Mouse (Mus musculus) intestine, embryonic 15.5 days (tissue): Measurements from ENCODE around the gene Adgra3. TPM values are rescaled to one million over a fixed set of nuclear protein-coding genes. Genes with fewer than 3 reads are reported as not detected.

Experiments
- ATAC-seq: fragments of 200-750 bp; cut with Nextera tagmentation; 2 replicates; pipeline ENCODE4 v1.8.0; 2017; ENCODE audit warnings: moderate TSS enrichment, moderate library complexity
- H3K27ac ChIP-seq: fragments of 300-500 bp; sonication (generic); 2 replicates; pipeline ENCODE4 v1.5.1; 2015; ENCODE audit warnings: mild to moderate bottlenecking, inconsistent platforms
- H3K27me3 ChIP-seq: fragments of 300-500 bp; sonication (generic); replicated peaks from 2 replicates; pipeline ENCODE4 v1.6.1; 2015; ENCODE audit warnings: inconsistent platforms
- H3K36me3 ChIP-seq: fragments of 300-500 bp; sonication (generic); 2 replicates; pipeline ENCODE4 v1.6.1; 2015; ENCODE audit warnings: inconsistent platforms
- H3K4me1 ChIP-seq: fragments of 300-500 bp; sonication (generic); replicated peaks from 2 replicates; pipeline ENCODE4 v1.6.1; 2015; ENCODE audit warnings: inconsistent platforms
- H3K4me2 ChIP-seq: fragments of 300-500 bp; sonication (generic); replicated peaks from 2 replicates; pipeline ENCODE4 v1.6.1; 2015; ENCODE audit warnings: mild to moderate bottlenecking, inconsistent platforms
- H3K4me3 ChIP-seq: fragments of 300-500 bp; sonication (generic); replicated peaks from 2 replicates; pipeline ENCODE4 v1.5.1; 2015; ENCODE audit warnings: inconsistent platforms
- H3K9ac ChIP-seq: fragments of 300-500 bp; sonication (generic); 2 replicates; pipeline ENCODE4 v1.6.1; 2015; ENCODE audit warnings: inconsistent platforms
- H3K9me3 ChIP-seq: fragments of 300-500 bp; sonication (generic); 2 replicates; pipeline ENCODE4 v1.6.1; 2016; ENCODE audit warnings: inconsistent platforms
- WGBS: fragments of 180-500 bp; shearing (Covaris S2); methylation state at CpG from one replicate; pipeline ENCODE4 v1.1.7; 2015; 5-methylcytosine and 5-hydroxymethylcytosine counted together
- polyA plus RNA-seq: library from polyadenylated mRNA; unstranded; fragments of >200 nt; fragmentation: Nextera tagmentation; extraction: Ambion mirVana; gene quantifications from 2 replicates; pipeline ENCODE4 v1.2.1, GENCODE M21; 2015

Adgra3 gene
- polyA plus RNA-seq: 19.3 and 19.4 TPM in 2 replicates

DNA sequence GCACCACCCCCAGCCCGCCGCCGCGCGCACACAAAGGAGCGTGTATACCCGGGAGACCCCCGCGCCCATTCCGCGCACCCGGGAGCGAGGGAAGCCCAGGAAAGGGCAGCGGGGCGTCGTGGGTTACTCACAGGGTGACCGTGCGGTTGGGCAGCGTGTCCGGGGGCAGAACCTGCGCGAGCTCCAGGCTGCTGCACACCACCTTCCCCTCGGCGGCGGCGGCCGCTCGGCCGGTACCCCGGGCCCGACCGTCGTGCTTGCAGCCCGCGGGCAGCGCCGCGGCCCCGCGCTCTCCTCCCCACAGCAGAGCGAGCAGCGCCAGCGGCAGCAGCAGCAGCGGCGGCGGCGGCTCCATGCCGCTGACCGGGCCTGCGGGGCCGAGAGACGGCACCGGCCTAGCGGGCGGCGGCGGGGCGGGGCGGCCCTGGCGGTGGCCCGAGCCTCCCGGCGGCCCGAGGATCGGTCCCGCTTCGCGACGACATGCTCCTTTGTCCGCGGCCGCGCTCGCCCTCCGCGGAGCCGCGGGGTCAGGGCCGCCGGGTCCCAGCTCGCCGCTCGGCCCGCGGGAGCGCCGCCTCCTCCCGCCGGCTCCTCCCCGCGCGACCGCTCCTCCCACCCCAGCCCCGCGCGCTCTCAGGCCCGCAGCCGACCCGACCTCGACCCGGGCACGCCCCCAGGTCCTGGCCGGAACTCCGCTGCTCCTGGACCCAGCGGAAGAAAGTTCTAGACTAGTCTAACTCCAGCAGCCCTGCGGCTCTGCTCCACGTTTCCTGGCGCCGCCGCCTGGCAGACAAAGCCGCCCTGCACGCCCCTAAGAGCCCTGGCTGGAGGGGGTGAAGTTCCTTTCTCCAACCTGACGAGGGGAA lies at the start of gene Adgra3:
TSS of gene Adgra3 (minus strand) at position 586 of the 866 bp plus-strand sequence.
- Histone ChIP-seq H3K4me1 (0 out of 2 replicates have a peak, but pooled peaks cover 7% of the 10 kb centered on the region), H3K4me2 (peak within 1 kb of the TSS; percentile 81), H3K9me3 (no peaks in the 10 kb centered on the region), H3K27ac (peak within 1 kb of the TSS; percentile 80), H3K27me3 (no peaks in the 10 kb centered on the region), H3K36me3 (no peaks in the 10 kb centered on the region), H3K9ac (peak within 1 kb of the TSS; percentile 95), H3K4me3 (peak within 1 kb of the TSS; percentile 92)
- under 1% methylated on average over 97 of the region's 113 CpGs for WGBS
- peak; percentile 93 for ATAC-seq

DNA sequence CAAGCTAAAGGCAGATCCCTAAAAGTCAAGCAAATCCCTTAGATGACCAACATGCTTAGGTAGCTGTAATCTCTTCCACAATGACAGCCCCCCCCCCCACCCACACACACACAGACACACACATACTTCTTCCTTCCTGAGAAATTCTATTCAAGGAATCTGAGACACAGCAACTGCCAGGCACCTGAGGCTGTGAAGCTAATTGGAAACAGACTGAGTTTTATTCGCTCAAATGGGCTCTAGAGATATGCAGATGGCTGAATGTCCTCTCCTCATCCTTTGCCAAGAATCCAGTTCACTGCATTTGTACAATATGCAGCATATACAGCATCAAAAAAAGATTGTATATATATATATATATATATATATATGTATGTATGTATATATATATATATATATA lies 24.6 kb upstream of the Adgra3 start:
- H3K4me3 ChIP-seq: no peak overlapping the region
- H3K9ac ChIP-seq: no peak overlapping the region
- H3K27ac ChIP-seq: no peak overlapping the region
- H3K27me3 ChIP-seq: no peaks in the 10 kb centered on the region
- H3K4me1 ChIP-seq: no peaks in the 10 kb centered on the region
- ATAC-seq: no peak
- no peak overlapping the region for H3K4me2 ChIP-seq
- 79% methylated on average over 1 of the region's 1 CpGs for WGBS
- H3K9me3 ChIP-seq: no peaks in the 10 kb centered on the region
- no peaks in the 10 kb centered on the region for H3K36me3 ChIP-seq

DNA sequence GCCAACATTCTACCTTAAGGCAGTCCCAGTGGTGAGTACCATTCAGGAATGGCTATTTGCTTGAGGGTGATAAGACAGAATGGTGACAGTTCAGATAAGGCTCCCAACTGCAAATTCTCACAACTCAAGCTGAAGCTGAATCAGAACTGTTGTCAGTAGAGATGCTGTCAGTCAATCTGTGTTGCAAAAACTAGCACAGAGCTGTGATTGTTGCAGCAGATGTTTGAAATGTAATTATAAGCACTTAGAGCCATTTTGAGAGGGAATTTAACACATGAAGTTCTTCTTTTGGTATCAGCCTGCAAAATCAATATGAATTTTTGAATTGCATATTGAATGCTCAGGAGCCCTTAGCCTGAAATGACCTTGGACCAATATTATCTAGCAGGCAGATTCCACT lies 15.4 kb upstream of the Adgra3 start:
- H3K4me2 ChIP-seq: no peak overlapping the region
- H3K9me3 ChIP-seq: no peaks in the 10 kb centered on the region
- no peak overlapping the region for H3K4me3 ChIP-seq
- no peak for ATAC-seq
- no peaks in the 10 kb centered on the region for H3K4me1 ChIP-seq
- H3K36me3 ChIP-seq: no peaks in the 10 kb centered on the region
- H3K27me3 ChIP-seq: no peaks in the 10 kb centered on the region
- H3K27ac ChIP-seq: no peak overlapping the region
- H3K9ac ChIP-seq: no peak overlapping the region

DNA sequence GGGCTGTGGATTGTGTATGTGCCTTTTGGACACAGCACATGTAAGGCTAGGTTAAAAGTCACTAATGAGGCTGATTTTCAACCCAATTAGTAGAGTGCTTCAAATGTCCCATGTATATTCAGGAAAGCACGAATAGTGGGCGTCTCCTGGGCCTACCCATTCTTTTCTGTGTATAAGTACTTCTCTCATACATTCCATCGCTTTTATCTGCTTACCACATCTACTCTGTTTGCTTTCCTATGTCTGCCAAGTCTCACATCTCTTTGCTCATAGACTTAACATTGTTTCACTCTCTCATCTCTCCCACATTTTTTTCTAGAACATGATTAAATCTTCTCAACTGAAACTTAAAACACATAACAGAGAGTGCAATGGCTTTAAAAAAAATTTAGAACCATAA lies 5.4 kb upstream of the Adgra3 start:
- H3K4me2 ChIP-seq: no peak overlapping the region
- H3K27me3 ChIP-seq: no peaks in the 10 kb centered on the region
- no peaks in the 10 kb centered on the region for H3K9me3 ChIP-seq
- H3K27ac ChIP-seq: no peak overlapping the region
- 92% methylated on average over 3 of the region's 3 CpGs for WGBS
- no peak overlapping the region for H3K9ac ChIP-seq
- no peaks in the 10 kb centered on the region for H3K36me3 ChIP-seq
- 0 out of 2 replicates have a peak, but pooled peaks cover 2% of the 10 kb centered on the region for H3K4me1 ChIP-seq
- ATAC-seq: no peak
- no peak overlapping the region for H3K4me3 ChIP-seq

DNA sequence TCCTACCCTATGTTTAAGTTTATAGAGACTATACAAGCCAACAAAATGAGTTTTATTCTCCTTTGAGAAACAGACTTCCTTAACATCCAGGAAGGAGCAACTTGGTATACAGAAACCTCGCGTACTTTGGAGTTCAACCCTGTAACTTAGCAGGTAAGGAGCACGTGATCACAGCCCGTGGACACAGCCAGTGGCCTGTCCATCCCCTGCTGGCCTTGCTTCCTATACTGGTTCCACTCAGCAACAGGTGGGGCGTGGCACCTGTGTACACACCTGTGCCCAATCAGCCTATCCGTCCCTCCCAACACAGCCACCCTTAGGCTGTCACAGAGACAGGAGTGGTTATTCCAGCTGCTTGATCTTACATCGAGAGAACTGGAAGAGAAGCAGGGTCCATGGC lies 780 bp upstream of the Adgra3 start:
- peak overlapping the region; percentile 81 for H3K4me2 ChIP-seq

DNA sequence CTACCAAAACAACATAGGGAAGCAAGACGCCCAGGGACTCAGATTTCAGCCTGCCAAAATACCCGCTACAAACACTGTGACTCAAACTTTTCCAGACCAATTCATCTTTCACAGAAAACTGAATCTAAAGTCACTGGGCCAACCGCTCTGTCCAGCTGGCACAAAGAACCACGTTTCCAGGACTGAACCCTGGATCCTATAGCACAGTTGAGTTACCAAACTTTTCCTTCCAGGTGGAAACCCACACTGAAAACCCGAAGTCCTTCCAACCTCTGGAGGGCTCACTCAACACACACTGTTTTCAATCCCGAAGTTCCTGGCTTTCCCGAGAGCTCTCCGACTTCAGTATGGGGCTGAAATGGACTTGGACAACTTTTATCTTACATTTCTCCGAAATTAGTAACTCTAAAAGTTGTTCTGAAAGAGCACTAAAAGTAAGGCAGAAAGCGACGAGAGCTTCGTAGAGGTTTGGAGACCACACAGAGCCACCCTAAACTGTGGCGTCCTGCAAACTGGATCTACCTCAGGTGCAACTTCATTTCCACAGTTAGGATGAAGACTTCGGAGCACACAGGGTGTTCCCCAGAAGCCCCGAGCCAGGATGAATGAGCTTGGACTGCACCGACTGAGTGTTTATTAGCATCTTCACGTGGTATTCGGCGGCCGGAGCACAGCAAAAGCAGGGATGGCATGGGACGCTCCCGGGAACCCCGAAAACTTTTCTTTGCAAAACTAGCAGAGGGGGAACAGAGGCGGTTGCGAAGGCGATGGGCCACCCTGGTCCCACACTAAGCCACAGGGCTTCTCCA lies 990 bp downstream of the Adgra3 start:
- Histone ChIP-seq H3K4me1 (0 out of 2 replicates have a peak, but pooled peaks cover 12% of the 10 kb centered on the region), H3K4me2 (peak overlapping the region; percentile 81), H3K27me3 (no peaks in the 10 kb centered on the region), H3K27ac (peak overlapping the region; percentile 80), H3K36me3 (no peaks in the 10 kb centered on the region), H3K9me3 (no peaks in the 10 kb centered on the region), H3K4me3 (peak overlapping the region; percentile 92), H3K9ac (peak overlapping the region; percentile 95)
- 3% methylated on average over 26 of the region's 26 CpGs for WGBS
- ATAC-seq: peak; percentile 25

More for the DNA sequence above, 780 bp upstream of the Adgra3 start:
- peak; percentile 80 for ATAC-seq
- Histone ChIP-seq H3K4me1 (0 out of 2 replicates have a peak, but pooled peaks cover 4% of the 10 kb centered on the region), H3K4me3 (peak overlapping the region; percentile 92; the same call in 1 of the 2 replicates), H3K36me3 (no peaks in the 10 kb centered on the region), H3K9ac (no peak overlapping the region), H3K27ac (peak overlapping the region; percentile 80), H3K9me3 (no peaks in the 10 kb centered on the region), H3K27me3 (no peaks in the 10 kb centered on the region)
- 52% methylated on average over 7 of the region's 7 CpGs for WGBS

DNA sequence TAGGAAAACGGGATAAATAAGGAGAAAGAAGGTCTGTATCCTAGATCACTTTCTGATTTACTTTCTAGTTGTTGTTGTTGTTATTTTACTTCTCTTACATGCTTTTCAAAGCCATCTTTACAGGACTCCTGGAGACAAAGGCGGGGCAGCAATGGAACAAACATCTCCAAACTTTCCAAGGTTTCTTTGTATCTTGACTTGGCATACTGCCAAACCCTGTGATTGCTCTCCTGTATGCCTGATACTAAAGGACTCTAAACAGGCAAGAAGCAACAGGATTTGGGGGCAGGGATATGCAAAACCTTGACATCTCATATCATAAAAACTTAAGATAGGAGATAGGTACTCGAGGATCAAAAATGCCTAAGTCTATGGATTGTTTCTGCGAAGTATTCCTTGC lies 6.3 kb downstream of the Adgra3 start:
- H3K9me3 ChIP-seq: no peaks in the 10 kb centered on the region

DNA sequence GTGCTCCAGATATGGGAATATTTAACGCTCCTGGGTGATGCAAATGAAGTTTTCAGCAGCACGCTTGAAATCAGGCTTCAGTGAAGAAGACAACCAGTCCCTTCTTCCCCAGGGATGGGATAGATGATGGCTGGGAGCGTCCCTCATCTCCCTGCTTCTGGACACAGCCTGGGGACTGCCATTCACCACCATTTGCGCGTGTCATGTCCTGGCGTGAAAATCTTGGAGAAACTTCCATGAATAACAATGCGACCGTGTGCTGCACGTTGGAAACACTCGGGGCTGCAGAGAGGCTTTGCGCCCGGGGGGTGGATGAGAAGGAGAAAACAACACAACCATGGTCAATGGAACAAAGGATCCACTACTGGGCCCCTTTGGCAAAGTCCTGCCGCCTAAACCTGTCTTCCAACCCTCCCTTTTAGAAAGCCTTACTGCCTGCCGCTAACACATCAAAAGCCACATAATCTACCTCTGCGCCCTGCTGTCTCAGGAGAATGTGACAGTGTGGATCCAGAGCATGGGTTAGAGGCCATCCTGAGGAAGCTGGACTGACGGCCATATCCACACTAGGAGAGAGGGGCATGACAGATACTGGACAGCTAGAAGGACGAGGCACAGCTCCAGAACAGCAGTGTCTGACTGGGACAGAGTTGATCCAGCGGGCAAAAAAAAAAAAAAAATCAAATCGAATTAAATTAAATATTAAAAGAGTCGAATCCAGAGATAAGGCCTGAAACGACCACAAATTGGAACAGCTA lies 8.0 kb downstream of the Adgra3 start:
- ATAC-seq: no peak
- Histone ChIP-seq H3K4me2 (no peak overlapping the region), H3K9me3 (no peaks in the 10 kb centered on the region), H3K27me3 (no peaks in the 10 kb centered on the region), H3K27ac (no peak overlapping the region), H3K4me3 (no peak overlapping the region), H3K36me3 (no peaks in the 10 kb centered on the region), H3K9ac (no peak overlapping the region), H3K4me1 (peaks cover 14% of the 10 kb centered on the region; the same call in 1 of the 2 replicates)
- 84% methylated on average over 21 of the region's 21 CpGs for WGBS

More for the DNA sequence above, 6.3 kb downstream of the Adgra3 start:
- Histone ChIP-seq H3K4me1 (peaks cover 15% of the 10 kb centered on the region; the same call in 1 of the 2 replicates), H3K4me3 (no peak overlapping the region), H3K4me2 (no peak overlapping the region), H3K36me3 (no peaks in the 10 kb centered on the region), H3K27me3 (no peaks in the 10 kb centered on the region), H3K27ac (no peak overlapping the region), H3K9ac (no peak overlapping the region)
- ATAC-seq: no peak
- 62% methylated on average over 4 of the region's 4 CpGs for WGBS

DNA sequence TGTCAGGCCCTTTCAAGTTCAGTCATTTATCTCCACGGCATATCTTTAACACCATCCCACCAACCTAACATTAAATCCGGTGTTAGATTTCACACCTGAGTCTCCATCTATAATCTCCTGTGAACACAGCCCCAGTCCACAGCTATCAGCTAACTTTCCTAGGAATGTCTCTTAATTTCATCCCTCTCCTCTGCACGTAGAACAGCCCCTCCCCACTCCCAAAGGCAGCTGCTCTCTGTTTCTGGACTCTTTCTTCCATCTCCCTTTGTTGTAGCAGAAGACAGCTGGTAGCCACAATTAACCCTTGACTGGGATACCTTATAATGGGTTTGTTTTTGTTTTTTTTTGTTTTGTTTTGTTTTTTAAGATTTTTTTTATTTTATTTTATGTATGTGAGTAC lies 8.8 kb downstream of the Adgra3 start:
- H3K4me3 ChIP-seq: no peak overlapping the region
- no peak overlapping the region for H3K27ac ChIP-seq
- H3K4me1 ChIP-seq: peaks cover 14% of the 10 kb centered on the region; the same call in 1 of the 2 replicates
- no peak overlapping the region for H3K9ac ChIP-seq
- no peaks in the 10 kb centered on the region for H3K9me3 ChIP-seq
- ATAC-seq: no peak
- H3K4me2 ChIP-seq: no peak overlapping the region
- WGBS: 41% methylated on average over 3 of the region's 3 CpGs
- H3K27me3 ChIP-seq: no peaks in the 10 kb centered on the region
- no peaks in the 10 kb centered on the region for H3K36me3 ChIP-seq

DNA sequence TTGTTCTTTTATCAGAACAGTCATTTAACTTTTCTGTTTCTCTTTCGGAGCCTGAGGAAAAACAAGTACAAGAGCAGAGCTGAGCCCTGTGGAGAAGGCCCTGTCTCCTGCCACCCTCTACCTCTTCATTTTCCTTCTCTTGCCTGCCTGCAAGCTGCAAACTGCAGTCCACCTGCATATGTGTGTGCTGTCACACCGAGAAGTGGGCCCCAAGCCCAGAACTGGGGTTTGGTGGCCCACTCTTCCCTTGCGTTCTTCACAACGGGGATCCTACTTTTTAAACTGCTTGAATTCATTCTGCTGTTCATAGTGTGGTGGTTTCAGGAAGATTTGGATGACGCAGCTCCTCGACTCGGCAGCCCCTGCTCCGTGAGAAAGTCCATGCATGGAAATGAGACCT lies 9.3 kb downstream of the Adgra3 start:
- H3K27me3 ChIP-seq: no peaks in the 10 kb centered on the region
- no peaks in the 10 kb centered on the region for H3K36me3 ChIP-seq
- H3K9me3 ChIP-seq: no peaks in the 10 kb centered on the region
- no peak overlapping the region for H3K4me2 ChIP-seq
- no peak overlapping the region for H3K27ac ChIP-seq
- H3K4me1 ChIP-seq: peaks cover 12% of the 10 kb centered on the region; the same call in 1 of the 2 replicates
- no peak for ATAC-seq
- no peak overlapping the region for H3K9ac ChIP-seq
- H3K4me3 ChIP-seq: no peak overlapping the region
- 68% methylated on average over 8 of the region's 8 CpGs for WGBS

DNA sequence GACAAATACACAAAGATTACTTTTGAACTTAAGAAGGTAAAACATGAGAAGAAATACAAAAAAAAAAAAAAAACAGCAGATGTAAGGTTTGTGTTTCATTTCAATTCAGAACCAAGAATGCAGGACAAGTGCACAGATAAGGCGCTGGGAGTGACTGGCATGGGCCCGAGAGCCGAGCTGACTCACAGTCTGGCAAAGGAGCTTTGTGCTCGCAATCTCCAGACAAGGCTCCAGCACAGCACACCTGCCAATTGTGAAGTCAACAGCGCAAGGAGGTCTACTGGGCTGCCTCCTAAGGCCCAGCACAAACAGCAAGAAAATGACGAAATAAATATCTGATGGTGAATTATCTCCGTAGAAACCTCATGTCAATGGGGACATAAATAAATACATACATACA lies 9.8 kb downstream of the Adgra3 start:
- Histone ChIP-seq H3K9ac (no peak overlapping the region), H3K4me3 (no peak overlapping the region), H3K4me2 (no peak overlapping the region), H3K9me3 (no peaks in the 10 kb centered on the region), H3K4me1 (peaks cover 11% of the 10 kb centered on the region; the same call in 1 of the 2 replicates), H3K27me3 (no peaks in the 10 kb centered on the region), H3K27ac (no peak overlapping the region), H3K36me3 (no peaks in the 10 kb centered on the region)
- 61% methylated on average over 7 of the region's 7 CpGs for WGBS
- peak; percentile 70 for ATAC-seq
